Mouse (Mus musculus): ENCODE results near the gene D1Ertd622e.

GRCm38 (mm10) chr1:97628859-97629258 lies 33.0 kb downstream of the D1Ertd622e start:
- TF ChIP-seq POLR2A (IDR thresholded peaks at IDR 0.05; ENCODE audit: borderline replicate concordance, extremely low read depth, low read depth, low read length): no peak
- no peak for TF ChIP-seq CTCF (IDR thresholded peaks at IDR 0.05; ENCODE audit: insufficient read depth, low read length)

Measured in lung, adult 2 months (tissue).